Mouse (Mus musculus): Measurements from ENCODE around the gene Lsm14b.

Lsm14b gene

GRCm38 (mm10) chr2:180024401-180025098 lies at the start of gene Lsm14b:
Gene Lsm14b (plus strand): TSS chr2:180024987.
- peak; percentile 99 for DNase-seq (ENCODE audit: low spot score in 2 of 2)

GRCm38 (mm10) chr2:179975851-179976250 lies 48.9 kb upstream of the Lsm14b start:
- DNase-seq (ENCODE audit: low spot score in 2 of 2): no peak

GRCm38 (mm10) chr2:179976295-179976627 lies 48.5 kb upstream of the Lsm14b start:
- DNase-seq (ENCODE audit: low spot score in 2 of 2): no peak

- peak; percentile 90 to 92 for DNase-seq (ENCODE audit: low spot score in 2 of 2)
Measured at GRCm38 (mm10) chr2:179976628-179977343, 48.0 kb upstream of the Lsm14b start, which contains the start of gene Taf4. Gene Taf4 (minus strand): TSS chr2:179976646.

- no peak for DNase-seq (ENCODE audit: low spot score in 2 of 2)
Measured at GRCm38 (mm10) chr2:179977344-179978025, 47.3 kb upstream of the Lsm14b start.

- no peak for DNase-seq (ENCODE audit: low spot score in 2 of 2)
Measured at GRCm38 (mm10) chr2:179978250-179978649, 46.5 kb upstream of the Lsm14b start.

- peak; percentile 56 to 75 for DNase-seq (ENCODE audit: low spot score in 2 of 2)
Measured at GRCm38 (mm10) chr2:179979836-179980235, 45.0 kb upstream of the Lsm14b start.

GRCm38 (mm10) chr2:179980616-179981015 lies 44.2 kb upstream of the Lsm14b start:
- DNase-seq (ENCODE audit: low spot score in 2 of 2): no peak

- DNase-seq (ENCODE audit: low spot score in 2 of 2): no peak
Measured at GRCm38 (mm10) chr2:179982715-179983114, 42.1 kb upstream of the Lsm14b start.

GRCm38 (mm10) chr2:179984830-179985229 lies 40.0 kb upstream of the Lsm14b start:
- DNase-seq (ENCODE audit: low spot score in 2 of 2): no peak

- no peak for DNase-seq (ENCODE audit: low spot score in 2 of 2)
Measured at GRCm38 (mm10) chr2:179985695-179986094, 39.1 kb upstream of the Lsm14b start.

GRCm38 (mm10) chr2:179986437-179987022 lies 38.3 kb upstream of the Lsm14b start:
- DNase-seq (ENCODE audit: low spot score in 2 of 2): no peak

GRCm38 (mm10) chr2:179989098-179989497 lies 35.7 kb upstream of the Lsm14b start:
- no peak for DNase-seq (ENCODE audit: low spot score in 2 of 2)

GRCm38 (mm10) chr2:179993071-179993470 lies 31.7 kb upstream of the Lsm14b start:
- DNase-seq (ENCODE audit: low spot score in 2 of 2): no peak

- DNase-seq (ENCODE audit: low spot score in 2 of 2): no peak
Measured at GRCm38 (mm10) chr2:179998431-179998830, 26.4 kb upstream of the Lsm14b start.

- DNase-seq (ENCODE audit: low spot score in 2 of 2): no peak
Measured at GRCm38 (mm10) chr2:180001635-180002034, 23.2 kb upstream of the Lsm14b start.

- no peak for DNase-seq (ENCODE audit: low spot score in 2 of 2)
Measured at GRCm38 (mm10) chr2:180005656-180006351, 19.0 kb upstream of the Lsm14b start.

- no peak for DNase-seq (ENCODE audit: low spot score in 2 of 2)
Measured at GRCm38 (mm10) chr2:180006352-180007017, 18.3 kb upstream of the Lsm14b start.

GRCm38 (mm10) chr2:180010686-180011085 lies 14.1 kb upstream of the Lsm14b start:
- no peak for DNase-seq (ENCODE audit: low spot score in 2 of 2)

- DNase-seq (ENCODE audit: low spot score in 2 of 2): no peak
Measured at GRCm38 (mm10) chr2:180011370-180011769, 13.4 kb upstream of the Lsm14b start.

- DNase-seq (ENCODE audit: low spot score in 2 of 2): no peak
Measured at GRCm38 (mm10) chr2:180013686-180014085, 11.1 kb upstream of the Lsm14b start.

Measured in heart, adult 9 months (tissue).